Mouse (Mus musculus): Measurements from ENCODE around the gene Madcam1.

- TF ChIP-seq CTCF (IDR thresholded peaks at IDR 0.05; ENCODE audit: extremely low read depth, insufficient read depth, low read length) (no peak), POLR2A (IDR thresholded peaks at IDR 0.05; ENCODE audit: extremely low read depth, insufficient read depth, low read length) (no peak)
Observed at GRCm38 (mm10) chr10:79693580-79694378, 29.4 kb downstream of the Madcam1 start.
